Mouse (Mus musculus) MEL (cell line): ENCODE measurements around the gene Gabbr2. TPM values are rescaled to one million over a fixed set of nuclear protein-coding genes. Genes with fewer than 3 reads are reported as not detected.

Source experiments
- DNase-seq: peaks from one replicate; pipeline ENCODE4 v3.0.0; 2011; ENCODE audit warnings: low read depth, low spot score
- H3K27ac ChIP-seq: 2 replicates; pipeline ENCODE4 v1.5.1; 2012; ENCODE audit warnings: low read depth, mild to moderate bottlenecking, control low read depth, low read length, moderate library complexity; ENCODE audit not compliant: control insufficient read depth
- H3K27me3 ChIP-seq, 2 experiments: fragments of 150-350 bp in 1 of 2; sonication (generic) in 1 of 2; 2 replicates each; pipeline ENCODE4 v1.6.1; 2012; ENCODE audit warnings: low read length in 2 of 2, mild to moderate bottlenecking in 2 of 2, improper control_type of control experiment in 1 of 2, moderate library complexity in 1 of 2; ENCODE audit not compliant: insufficient read depth in 2 of 2, control insufficient read depth in 1 of 2
- H3K36me3 ChIP-seq, 2 experiments: 2 replicates each; pipeline ENCODE4 v1.6.1; 2012 to 2014; ENCODE audit warnings: low read length in 2 of 2, improper control_type of control experiment in 1 of 2, inconsistent platforms in 1 of 2, mild to moderate bottlenecking in 1 of 2; ENCODE audit not compliant: insufficient read depth in 2 of 2, control insufficient read depth in 1 of 2
- H3K4me1 ChIP-seq, 2 experiments: fragments of 150-350 bp in 1 of 2; sonication (generic) in 1 of 2; 2 replicates each; pipeline ENCODE4 v1.6.1; 2012; ENCODE audit warnings: low read length in 2 of 2, improper control_type of control experiment in 1 of 2, mild to moderate bottlenecking in 1 of 2; ENCODE audit not compliant: insufficient read depth in 2 of 2, control insufficient read depth in 1 of 2
- H3K4me3 ChIP-seq, 2 experiments: fragments of 150-350 bp in 1 of 2; sonication (generic) in 1 of 2; 2 replicates each; pipeline ENCODE4 v1.5.1; 2012; ENCODE audit warnings: low read depth in 2 of 2, low read length in 2 of 2, mild to moderate bottlenecking in 2 of 2, moderate library complexity in 2 of 2, control low read depth in 1 of 2, improper control_type of control experiment in 1 of 2; ENCODE audit not compliant: control insufficient read depth in 1 of 2, insufficient read depth in 1 of 2
- H3K79me2 ChIP-seq: 2 replicates; pipeline ENCODE4 v1.6.1; 2012; ENCODE audit warnings: mild to moderate bottlenecking, low read length, moderate library complexity; ENCODE audit not compliant: control insufficient read depth, poor library complexity, insufficient read depth
- H3K9ac ChIP-seq: 2 replicates; pipeline ENCODE4 v1.6.1; 2012; ENCODE audit warnings: low read depth, mild to moderate bottlenecking, control low read depth, low read length, moderate library complexity; ENCODE audit not compliant: control insufficient read depth, poor library complexity, severe bottlenecking
- H3K9me3 ChIP-seq: fragments of 150-350 bp; sonication (generic); replicated peaks from 2 replicates; pipeline ENCODE4 v1.6.1; 2012; ENCODE audit warnings: mild to moderate bottlenecking, low read length, improper control_type of control experiment, moderate library complexity; ENCODE audit not compliant: insufficient read depth
- CHD2 ChIP-seq: IDR thresholded peaks from 2 replicates; pipeline ENCODE4 v1.6.1; 2011; ENCODE audit warnings: low read length, improper control_type of control experiment
- CTCF ChIP-seq, 3 experiments: IDR thresholded peaks in 2 of 3; conservative IDR thresholded peaks in 1 of 3; 2 replicates each; pipeline ENCODE4 v1.5.1; 2011 to 2012; ENCODE audit warnings: low read length in 3 of 3, low read depth in 2 of 3, mild to moderate bottlenecking in 2 of 3, improper control_type of control experiment in 1 of 3, inconsistent platforms in 1 of 3, mixed read lengths in 1 of 3, moderate library complexity in 1 of 3; ENCODE audit not compliant: control insufficient read depth in 1 of 3, insufficient read depth in 1 of 3, poor library complexity in 1 of 3, severe bottlenecking in 1 of 3
- E2F4 ChIP-seq: IDR thresholded peaks from 2 replicates; pipeline ENCODE4 v1.6.1; 2011; ENCODE audit warnings: low read depth, low read length, improper control_type of control experiment, borderline replicate concordance
- ELF1 ChIP-seq: IDR thresholded peaks from 2 replicates; pipeline ENCODE4 v1.6.1; 2014; ENCODE audit warnings: low read depth, mild to moderate bottlenecking, inconsistent platforms, low read length, improper control_type of control experiment, moderate library complexity
- JUND ChIP-seq: IDR thresholded peaks from 2 replicates; pipeline ENCODE4 v1.6.1; 2011; ENCODE audit warnings: low read depth, mild to moderate bottlenecking, improper control_type of control experiment, low read length
- KAT2A ChIP-seq: conservative IDR thresholded peaks from 2 replicates; pipeline ENCODE4 v1.6.1; 2012; ENCODE audit warnings: low read depth, low read length, improper control_type of control experiment, inconsistent platforms
- MAFK ChIP-seq: IDR thresholded peaks from 2 replicates; pipeline ENCODE4 v1.6.1; 2011; ENCODE audit warnings: low read depth, mild to moderate bottlenecking, low read length, improper control_type of control experiment, borderline replicate concordance
- MAX ChIP-seq: IDR thresholded peaks from 2 replicates; pipeline ENCODE4 v1.6.1; 2011; ENCODE audit warnings: low read length, improper control_type of control experiment
- NELFE ChIP-seq: IDR thresholded peaks from 2 replicates; pipeline ENCODE4 v1.6.1; 2011; ENCODE audit warnings: low read depth, low read length, improper control_type of control experiment
- NRF1 ChIP-seq: IDR thresholded peaks from 2 replicates; pipeline ENCODE4 v1.6.1; 2014; ENCODE audit warnings: low read depth, mild to moderate bottlenecking, inconsistent platforms, low read length, improper control_type of control experiment, moderate library complexity; ENCODE audit not compliant: poor library complexity, insufficient read depth, severe bottlenecking
- POLR2A ChIP-seq, 2 experiments: IDR thresholded peaks; 2 replicates each; pipeline ENCODE4 v1.6.1; 2011 to 2012; ENCODE audit warnings: low read length in 2 of 2, mild to moderate bottlenecking in 2 of 2, control low read depth in 1 of 2, improper control_type of control experiment in 1 of 2, low read depth in 1 of 2, moderate library complexity in 1 of 2; ENCODE audit not compliant: control insufficient read depth in 1 of 2, insufficient read depth in 1 of 2, poor library complexity in 1 of 2
- RCOR1 ChIP-seq: IDR thresholded peaks from 2 replicates; pipeline ENCODE4 v1.6.1; 2012; ENCODE audit warnings: low read depth, mild to moderate bottlenecking, inconsistent platforms, low read length, improper control_type of control experiment
- SMC3 ChIP-seq: IDR thresholded peaks from 2 replicates; pipeline ENCODE4 v1.6.1; 2011; ENCODE audit warnings: low read depth, low read length, improper control_type of control experiment
- TBP ChIP-seq: IDR thresholded peaks from 2 replicates; pipeline ENCODE4 v1.8.0; 2011; ENCODE audit warnings: low read depth, low read length, improper control_type of control experiment
- USF1 ChIP-seq: IDR thresholded peaks from 2 replicates; pipeline ENCODE4 v1.6.1; 2014; ENCODE audit warnings: low read depth, mild to moderate bottlenecking, inconsistent platforms, low read length, improper control_type of control experiment, moderate library complexity
- ZC3H11A ChIP-seq: IDR thresholded peaks from 2 replicates; pipeline ENCODE4 v1.6.1; 2012; ENCODE audit warnings: low read depth, mild to moderate bottlenecking, inconsistent platforms, low read length, improper control_type of control experiment
- ZKSCAN1 ChIP-seq: IDR thresholded peaks from 2 replicates; pipeline ENCODE4 v1.6.1; 2012; ENCODE audit warnings: low read depth, mild to moderate bottlenecking, inconsistent platforms, low read length, improper control_type of control experiment, moderate library complexity
- ZMIZ1 ChIP-seq: IDR thresholded peaks from 2 replicates; pipeline ENCODE4 v1.6.1; 2012; ENCODE audit warnings: low read depth, mild to moderate bottlenecking, inconsistent platforms, low read length, improper control_type of control experiment, moderate library complexity
- ZNF384 ChIP-seq: IDR thresholded peaks from 2 replicates; pipeline ENCODE4 v1.6.1; 2012; ENCODE audit warnings: low read depth, mild to moderate bottlenecking, inconsistent platforms, low read length, improper control_type of control experiment
- polyA plus RNA-seq, 2 experiments: library from polyadenylated mRNA; stranded (reverse) in 1 of 2; unstranded in 1 of 2; fragments of >175 nt in 1 of 2; fragments of >200 nt in 1 of 2; gene quantifications; 2 replicates each; pipeline versions ENCODE4 v1.2.1 to v1.2.4; 2012; ENCODE audit warnings: low replicate concordance in 2 of 2, low read depth in 1 of 2; ENCODE audit not compliant: insufficient read length in 2 of 2, insufficient read depth in 1 of 2, missing spikeins in 1 of 2
- total RNA-seq: library from RNA; depleted of rRNA; stranded (reverse); fragments of 300-350 nt; gene quantifications from 2 replicates; pipeline ENCODE4 v1.2.3, GENCODE M21; 2012

Gene Gabbr2
- total and polyA plus RNA-seq, 3 experiments: not detected

DNA sequence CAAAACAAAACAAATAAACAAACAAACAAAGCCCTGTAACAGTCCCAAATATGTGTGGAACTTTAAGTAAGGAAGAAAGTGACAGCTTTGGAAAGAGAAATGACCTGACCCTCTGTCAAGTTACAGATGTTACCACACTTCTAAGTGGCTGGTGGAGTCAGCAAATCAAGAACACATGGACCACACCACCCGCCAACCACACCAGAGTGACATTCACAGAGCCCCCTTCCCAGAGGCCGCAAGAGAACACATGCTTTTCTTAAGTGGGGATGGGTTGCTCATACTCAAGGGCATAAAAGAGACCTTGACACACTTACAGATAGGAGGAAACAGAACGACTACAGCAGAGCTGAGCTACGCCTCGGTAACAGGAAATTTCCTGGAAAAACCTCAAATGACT is 37.1 kb upstream of the Gabbr2 start:
- no peaks in the 10 kb centered on the region for H3K79me2 ChIP-seq

DNA sequence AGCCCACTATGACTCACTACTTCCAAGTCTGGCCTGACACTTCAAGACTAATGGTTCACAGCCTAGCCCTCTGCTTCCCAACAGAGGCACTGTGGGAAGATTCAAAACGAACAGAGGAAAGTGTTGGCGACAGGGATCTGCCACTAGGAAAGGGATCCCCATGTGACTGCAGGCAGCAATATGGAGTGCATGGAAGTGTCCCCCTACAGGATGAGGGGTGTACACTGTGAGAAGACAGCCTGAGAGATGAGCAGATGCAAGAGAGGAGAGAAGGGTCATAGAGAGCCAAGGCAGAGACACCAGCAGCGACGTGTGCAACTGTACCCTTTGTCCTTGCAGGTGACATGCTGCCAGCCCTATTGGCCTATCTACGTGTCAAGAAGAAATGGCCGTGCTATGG is 32.3 kb upstream of the Gabbr2 start:
- no peak overlapping the region for H3K4me3 ChIP-seq
- H3K9ac ChIP-seq: no peak overlapping the region
- no peaks in the 10 kb centered on the region for H3K9me3 ChIP-seq
- no peak for TF ChIP-seq RCOR1
- TF ChIP-seq POLR2A (IDR thresholded peaks at IDR 0.05; ENCODE audit: control insufficient read depth in 1 of 2, insufficient read depth in 1 of 2, low read depth in 1 of 2, low read length in 2 of 2, poor library complexity in 1 of 2): no peak
- no peak for TF ChIP-seq ELF1
- no peak for TF ChIP-seq CHD2
- no peak for TF ChIP-seq ZMIZ1
- no peak for TF ChIP-seq MAFK
- no peak for TF ChIP-seq KAT2A
- no peak for TF ChIP-seq E2F4
- TF ChIP-seq ZNF384: no peak
- no peak for TF ChIP-seq MAX
- no peak for TF ChIP-seq JUND
- TF ChIP-seq ZKSCAN1: no peak
- no peak for TF ChIP-seq USF1
- TF ChIP-seq SMC3: no peak
- TF ChIP-seq NELFE: no peak
- TF ChIP-seq, all 39 proteins: peak for 0
- H3K36me3 ChIP-seq: no peaks in the 10 kb centered on the region
- DNase-seq: no peak
- H3K27ac ChIP-seq: no peak overlapping the region
- 0 out of 4 replicates have a peak, but pooled peaks cover 0 to under 1% of the 10 kb centered on the region in 2 experiments for H3K27me3 ChIP-seq
- no peaks in the 10 kb centered on the region for H3K4me1 ChIP-seq
- no peaks in the 10 kb centered on the region for H3K79me2 ChIP-seq

More for the DNA sequence above, 37.1 kb upstream of the Gabbr2 start:
- Histone ChIP-seq H3K4me1 (no peaks in the 10 kb centered on the region), H3K4me3 (no peak overlapping the region), H3K27me3 (peaks cover 0 to 4% of the 10 kb centered on the region in 2 experiments; a peak in 2 of 4 replicates), H3K9ac (no peak overlapping the region), H3K36me3 (no peaks in the 10 kb centered on the region), H3K9me3 (no peaks in the 10 kb centered on the region)
- no peak for DNase-seq
- TF ChIP-seq ZC3H11A (no peak), TBP (no peak), NRF1 (no peak), CTCF (IDR thresholded peaks at IDR 0.05 in 2 of 3, conservative IDR thresholded peaks at IDR 0.05 in 1 of 3; ENCODE audit: control insufficient read depth in 1 of 3, insufficient read depth in 1 of 3, low read depth in 2 of 3, low read length in 3 of 3, poor library complexity in 1 of 3, severe bottlenecking in 1 of 3) (no peak), POLR2A (IDR thresholded peaks at IDR 0.05; ENCODE audit: control insufficient read depth in 1 of 2, insufficient read depth in 1 of 2, low read depth in 1 of 2, low read length in 2 of 2, poor library complexity in 1 of 2) (no peak), SMC3 (no peak)
- TF ChIP-seq, all 39 proteins: peak for 0
- H3K27ac ChIP-seq: no peak overlapping the region
